Mouse (Mus musculus) kidney, adult 11 months (tissue): Measurements from ENCODE around the gene Map4k2.

Experiments
- DNase-seq: peaks from one replicate; pipeline ENCODE4 v3.0.0; 2022

The Map4k2 gene

GRCm38 (mm10) chr19:6403869-6404268 lies 62.9 kb downstream of the Map4k2 start:
- DNase-seq, result no peak
